Mouse (Mus musculus): Measurements from ENCODE around the gene Iqsec1. TPM values are rescaled to one million over a fixed set of nuclear protein-coding genes. Genes with fewer than 3 reads are reported as not detected.

The Iqsec1 gene
- total and polyA plus RNA-seq, 3 experiments: 17.0 to 90.4 (median 83.5) TPM

GRCm38 (mm10) chr6:90622758-90623455, 365.6 kb downstream of the Iqsec1 start:
- Histone ChIP-seq H3K36me3 (replicated peaks in 1 of 2; ENCODE audit: control insufficient read depth in 1 of 2, insufficient read depth in 1 of 2, low read length in 1 of 2) (no peaks in the 10 kb centered on the region), H3K9me3 (replicated peaks; ENCODE audit: low read length) (no peaks in the 10 kb centered on the region), H3K4me3 (replicated peaks in 1 of 3; ENCODE audit: low read depth in 2 of 3, low read length in 2 of 3, poor library complexity in 1 of 3) (no peak overlapping the region), H3K27me3 (replicated peaks) (peaks cover 71% of the 10 kb centered on the region), H3K4me1 (ENCODE audit: control insufficient read depth in 1 of 2, insufficient read depth in 2 of 2) (0 out of 4 replicates have a peak, but pooled peaks cover 0 to 4% of the 10 kb centered on the region in 2 experiments), H3K9ac (ENCODE audit: insufficient read depth, low read depth) (no peak overlapping the region), H3K79me2 (replicated peaks; ENCODE audit: control insufficient read depth, extremely low read depth, insufficient read depth, poor library complexity, severe bottlenecking) (no peaks in the 10 kb centered on the region), H3K27ac (ENCODE audit: insufficient read depth, low read depth) (no peak overlapping the region), H3K4me2 (ENCODE audit: insufficient read depth, low read depth, poor library complexity, severe bottlenecking) (no peak overlapping the region)
- DNase-seq (ENCODE audit: extremely low read depth): no peak
- in situ Hi-C loops (cut with MboI; ENCODE audit: low pct_ligation_motif_present, low pct_unique_long_range_greater_than_20kb, low sequenced_read_pairs) (no loop called here), dilution Hi-C loops (cut with MboI; ENCODE audit: extremely low pct_ligation_motif_present, extremely low pct_unique_long_range_greater_than_20kb, low sequenced_read_pairs) (no loop called here)
- TF ChIP-seq TBP (conservative IDR thresholded peaks at IDR 0.05; ENCODE audit: low read depth, low read length): no peak
- TF ChIP-seq UBTF (IDR thresholded peaks at IDR 0.05; ENCODE audit: low read depth, low read length): no peak
- TF ChIP-seq MYC (IDR thresholded peaks at IDR 0.05; ENCODE audit: low read depth, low read length): no peak
- no peak for TF ChIP-seq ETS1 (conservative IDR thresholded peaks at IDR 0.05; ENCODE audit: low read depth, low read length)
- no peak for TF ChIP-seq ZC3H11A (IDR thresholded peaks at IDR 0.05; ENCODE audit: low read depth, low read length)
- TF ChIP-seq USF2 (conservative IDR thresholded peaks at IDR 0.05; ENCODE audit: low read depth, low read length): no peak
- TF ChIP-seq KAT2A (IDR thresholded peaks at IDR 0.05; ENCODE audit: insufficient replicate concordance, low read length): no peak
- TF ChIP-seq USF1 (IDR thresholded peaks at IDR 0.05; ENCODE audit: low read depth, low read length): no peak
- no peak for TF ChIP-seq MAFK (IDR thresholded peaks at IDR 0.05; ENCODE audit: insufficient replicate concordance, low read length)
- no peak for TF ChIP-seq SIN3A (IDR thresholded peaks at IDR 0.05; ENCODE audit: low read length)
- TF ChIP-seq POLR2AphosphoS2 (IDR thresholded peaks at IDR 0.05; ENCODE audit: low read depth, low read length): no peak

DNA sequence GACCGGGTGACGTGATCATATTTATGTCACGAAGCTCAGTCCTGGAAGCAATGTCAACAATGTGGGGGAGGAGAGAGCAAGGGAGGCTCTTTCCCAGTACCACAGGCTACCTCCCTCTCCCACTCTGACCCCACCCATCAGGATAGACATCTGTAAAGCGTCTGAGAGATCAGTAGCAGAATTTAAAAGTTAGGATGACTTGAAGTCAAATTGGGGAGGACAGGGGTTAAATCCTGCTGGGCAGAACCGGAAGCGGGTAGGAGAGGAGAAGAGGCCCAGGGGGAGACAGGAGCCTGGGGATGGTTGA, 366.9 kb downstream of the Iqsec1 start:
- Histone ChIP-seq H3K27ac (ENCODE audit: insufficient read depth, low read depth) (no peak overlapping the region), H3K4me2 (ENCODE audit: insufficient read depth, low read depth, poor library complexity, severe bottlenecking) (no peak overlapping the region), H3K9me3 (replicated peaks; ENCODE audit: low read length) (no peaks in the 10 kb centered on the region), H3K9ac (ENCODE audit: insufficient read depth, low read depth) (no peak overlapping the region), H3K4me1 (ENCODE audit: control insufficient read depth in 1 of 2, insufficient read depth in 2 of 2) (0 out of 4 replicates have a peak, but pooled peaks cover 0 to 4% of the 10 kb centered on the region in 2 experiments), H3K27me3 (replicated peaks) (peaks cover 83% of the 10 kb centered on the region), H3K79me2 (replicated peaks; ENCODE audit: control insufficient read depth, extremely low read depth, insufficient read depth, poor library complexity, severe bottlenecking) (no peaks in the 10 kb centered on the region), H3K36me3 (replicated peaks in 1 of 2; ENCODE audit: control insufficient read depth in 1 of 2, insufficient read depth in 1 of 2, low read length in 1 of 2) (no peaks in the 10 kb centered on the region), H3K4me3 (replicated peaks in 1 of 3; ENCODE audit: low read depth in 2 of 3, low read length in 2 of 3, poor library complexity in 1 of 3) (no peak overlapping the region)
- dilution Hi-C loops (cut with MboI; ENCODE audit: extremely low pct_ligation_motif_present, extremely low pct_unique_long_range_greater_than_20kb, low sequenced_read_pairs): no loop called here
- no peak for DNase-seq (ENCODE audit: extremely low read depth)
- in situ Hi-C loops (cut with MboI; ENCODE audit: low pct_ligation_motif_present, low pct_unique_long_range_greater_than_20kb, low sequenced_read_pairs): no loop called here
- TF ChIP-seq USF2 (conservative IDR thresholded peaks at IDR 0.05; ENCODE audit: low read depth, low read length) (no peak), CHD1 (IDR thresholded peaks at IDR 0.05; ENCODE audit: low read depth, low read length) (no peak)
